In genomic region chr4:101700892-101701640, GRCm38 (mm10) we compare ENCODE assay signal across 20 mouse cellular contexts. TPM values are rescaled to one million over a fixed set of nuclear protein-coding genes. Genes with fewer than 3 reads are reported as not detected.
DNase-seq lines count a peak whose midpoint lies in the region; ATAC-seq and TF ChIP-seq lines count a peak whose summit lies in the region.
"Had no signal": no experiment of that assay in that cellular context is flagged by ENCODE, and none has a peak within 500 bp of the region (broad histone marks: within the 10 kb centered on the region; RNA-seq: fewer than 3 reads in every experiment).

No protein-coding gene starts in this region.

- peaks cover 3% of the 10 kb centered on the region; the same call in 1 of the 2 replicates for H3K4me1 ChIP-seq in lung, embryonic 14.5 days (ENCODE audit: insufficient read depth)
- H3K4me1 ChIP-seq in lung, adult 2 months (ENCODE audit: control insufficient read depth, insufficient read depth, low read length): no peaks in the 10 kb centered on the region
- H3K4me1 ChIP-seq in lung, embryonic 16.5 days (replicated peaks; ENCODE audit: control insufficient read depth, insufficient read depth, low read length): peaks cover 8% of the 10 kb centered on the region
- H3K4me1 ChIP-seq in forebrain, embryonic 13.5 days: no peaks in the 10 kb centered on the region
- H3K4me1 ChIP-seq: embryonic facial prominence, embryonic 12.5 days had no signal

- DNase-seq in lung, embryonic 14.5 days: peak; percentile 88
- no peak for DNase-seq in lung, adult 2 months
- DNase-seq in lung, postnatal 25 days (ENCODE audit: low spot score): no peak
- peak; percentile 48 for DNase-seq in lung, postnatal 10 days
- DNase-seq in lung, postnatal 36 days: peak; percentile 43
- DNase-seq in cerebellum, adult 8-10 months: no peak
- DNase-seq: adrenal gland, adult 2 months; adrenal gland, postnatal 10 days; adrenal gland, postnatal 25 days; cerebellum, adult 11 months; cerebellum, adult 18-20 months; cerebellum, adult 9-10 months; cerebellum, postnatal 10 days; cerebellum, postnatal 25 days had no signal

- no peak for TF ChIP-seq CTCF in lung, embryonic 14.5 days (IDR thresholded peaks at IDR 0.05; ENCODE audit: low read depth)
- TF ChIP-seq CTCF in lung, adult 2 months (IDR thresholded peaks at IDR 0.05; ENCODE audit: insufficient read depth, low read length): no peak

- no peaks in the 10 kb centered on the region for H3K27me3 ChIP-seq in lung, embryonic 14.5 days (ENCODE audit: insufficient read depth, low read length)
- no peaks in the 10 kb centered on the region for H3K27me3 ChIP-seq in lung, embryonic 16.5 days (ENCODE audit: control insufficient read depth, insufficient read depth, low read depth, low read length)
- H3K27me3 ChIP-seq in forebrain, embryonic 13.5 days: no peaks in the 10 kb centered on the region
- H3K27me3 ChIP-seq: embryonic facial prominence, embryonic 12.5 days had no signal

- 50% methylated on average over 14 of the region's 14 CpGs for WGBS in lung, embryonic 14.5 days
- 55% methylated on average over 14 of the region's 14 CpGs for WGBS in lung, adult 2 months
- WGBS in lung, embryonic 16.5 days: 57% methylated on average over 14 of the region's 14 CpGs
- 91% methylated on average over 14 of the region's 14 CpGs for WGBS in forebrain, embryonic 13.5 days

- no peaks in the 10 kb centered on the region for H3K36me3 ChIP-seq in lung, embryonic 14.5 days (ENCODE audit: insufficient read depth)
- no peaks in the 10 kb centered on the region for H3K36me3 ChIP-seq in lung, embryonic 16.5 days (ENCODE audit: control insufficient read depth, insufficient read depth, low read length)
- no peaks in the 10 kb centered on the region for H3K36me3 ChIP-seq in forebrain, embryonic 13.5 days (ENCODE audit: poor library complexity, severe bottlenecking)
- H3K36me3 ChIP-seq: embryonic facial prominence, embryonic 10.5 days; embryonic facial prominence, embryonic 12.5 days had no signal

- peak overlapping the region; percentile 6; the same call in 1 of the 2 replicates for H3K27ac ChIP-seq in lung, embryonic 14.5 days (ENCODE audit: low read depth)
- no peak overlapping the region for H3K27ac ChIP-seq in lung, embryonic 16.5 days (ENCODE audit: low read length)
- no peak overlapping the region for H3K27ac ChIP-seq in forebrain, embryonic 13.5 days
- H3K27ac ChIP-seq: embryonic facial prominence, embryonic 10.5 days; embryonic facial prominence, embryonic 12.5 days had no signal

- no peak overlapping the region for H3K4me2 ChIP-seq in lung, embryonic 14.5 days
- H3K4me2 ChIP-seq in lung, embryonic 16.5 days (ENCODE audit: low read depth, low read length): no peak overlapping the region
- no peak overlapping the region for H3K4me2 ChIP-seq in forebrain, embryonic 13.5 days
- H3K4me2 ChIP-seq: embryonic facial prominence, embryonic 12.5 days had no signal

- no peak overlapping the region for H3K4me3 ChIP-seq in lung, embryonic 14.5 days (ENCODE audit: low read depth, low read length)
- H3K4me3 ChIP-seq in lung, adult 2 months (replicated peaks; ENCODE audit: extremely low read depth, low read depth, low read length): no peak overlapping the region
- no peak overlapping the region for H3K4me3 ChIP-seq in lung, embryonic 16.5 days (ENCODE audit: low read length)
- H3K4me3 ChIP-seq in forebrain, embryonic 13.5 days: no peak overlapping the region
- H3K4me3 ChIP-seq: embryonic facial prominence, embryonic 10.5 days; embryonic facial prominence, embryonic 12.5 days had no signal

- ATAC-seq in lung, embryonic 14.5 days (ENCODE audit: insufficient read depth): peak; percentile 88
- ATAC-seq in lung, embryonic 16.5 days (ENCODE audit: low read depth): peak; percentile 86
- no peak for ATAC-seq in forebrain, embryonic 13.5 days
- ATAC-seq: forebrain, embryonic 14.5 days; forebrain, embryonic 16.5 days had no signal

- TF ChIP-seq POLR2A in lung, adult 2 months (IDR thresholded peaks at IDR 0.05; ENCODE audit: borderline replicate concordance, extremely low read depth, low read depth, low read length): no peak

- no peak overlapping the region for H3K9ac ChIP-seq in lung, embryonic 14.5 days
- H3K9ac ChIP-seq in lung, embryonic 16.5 days (ENCODE audit: low read length): no peak overlapping the region
- H3K9ac ChIP-seq in forebrain, embryonic 13.5 days: no peak overlapping the region
- H3K9ac ChIP-seq: embryonic facial prominence, embryonic 12.5 days had no signal

- H3K9me3 ChIP-seq in lung, embryonic 14.5 days (ENCODE audit: low read depth, low read length): no peaks in the 10 kb centered on the region
- no peaks in the 10 kb centered on the region for H3K9me3 ChIP-seq in lung, embryonic 16.5 days (ENCODE audit: control insufficient read depth, low read length)
- no peaks in the 10 kb centered on the region for H3K9me3 ChIP-seq in forebrain, embryonic 13.5 days (replicated peaks)
- H3K9me3 ChIP-seq: embryonic facial prominence, embryonic 10.5 days; embryonic facial prominence, embryonic 12.5 days had no signal

RNA-seq across cellular contexts. Expression of gene Lepr, which starts 16.1 kb away (rescaled TPM):
- polyA plus RNA-seq in lung, embryonic 14.5 days (2014; fragmentation: Nextera tagmentation; extraction: Ambion mirVana): 7.3 and 9.2 TPM in 2 replicates
- 8.6 and 13.6 TPM in 2 replicates for polyA plus RNA-seq in lung, adult 2 months (2012; rRNA removed)
- 6.6 and 8.5 TPM in 2 replicates for polyA plus RNA-seq in lung, embryonic 16.5 days (2015; fragmentation: Nextera tagmentation; extraction: Ambion mirVana)
- polyA plus RNA-seq in forebrain, embryonic 13.5 days (2015; fragmentation: Nextera tagmentation; extraction: Ambion mirVana): 1.3 and 1.5 TPM in 2 replicates

RNA-seq across cellular contexts. Expression of gene Leprot, which starts 53.5 kb away (rescaled TPM):
- polyA plus RNA-seq in lung, embryonic 14.5 days (2014; fragmentation: Nextera tagmentation; extraction: Ambion mirVana): 87.9 and 88.4 TPM in 2 replicates
- polyA plus RNA-seq in lung, adult 2 months (2012; rRNA removed): 81.5 and 107 TPM in 2 replicates
- polyA plus RNA-seq in lung, embryonic 16.5 days (2015; fragmentation: Nextera tagmentation; extraction: Ambion mirVana): 96.7 and 99.8 TPM in 2 replicates
- polyA plus RNA-seq in forebrain, embryonic 13.5 days (2015; fragmentation: Nextera tagmentation; extraction: Ambion mirVana): 74.2 and 76.6 TPM in 2 replicates

Comparison
In these comparisons a context has a peak if more than half of its experiments do, and no peak if none do; other contexts are left out.
1. DNase-seq: peak in lung, embryonic 14.5 days (single experiment), lung, postnatal 10 days (single experiment) and lung, postnatal 36 days (single experiment); none in lung, adult 2 months (single experiment), lung, postnatal 25 days (single experiment) and cerebellum, adult 8-10 months (single experiment).